Mouse (Mus musculus) kidney, adult 2 months (tissue): ENCODE data around the gene Dhx32. TPM values are rescaled to one million over a fixed set of nuclear protein-coding genes. Genes with fewer than 3 reads are reported as not detected.

ENCODE experiments used
- DNase-seq: peaks from one replicate; pipeline ENCODE4 v3.0.0; 2021
- H3K27ac ChIP-seq: fragments of 200-500 bp; 2 replicates; pipeline ENCODE4 v1.5.1; 2012; ENCODE audit warnings: low read depth, low read length, control low read depth, inconsistent platforms; ENCODE audit not compliant: insufficient read depth
- H3K27me3 ChIP-seq: fragments of 200-500 bp; replicated peaks from 2 replicates; pipeline ENCODE4 v1.6.1; 2012; ENCODE audit warnings: mild to moderate bottlenecking, moderate library complexity, low read length, inconsistent platforms; ENCODE audit not compliant: control insufficient read depth, insufficient read depth
- H3K36me3 ChIP-seq: fragments of 200-500 bp; 2 replicates; pipeline ENCODE4 v1.6.1; 2012; ENCODE audit warnings: mild to moderate bottlenecking, moderate library complexity, low read length, inconsistent platforms; ENCODE audit not compliant: control insufficient read depth, insufficient read depth
- H3K4me1 ChIP-seq: fragments of 200-500 bp; 2 replicates; pipeline ENCODE4 v1.6.1; 2011; ENCODE audit warnings: low read length; ENCODE audit not compliant: control insufficient read depth, insufficient read depth
- H3K4me3 ChIP-seq: fragments of 200-500 bp; 2 replicates; pipeline ENCODE4 v1.5.1; 2011; ENCODE audit warnings: mild to moderate bottlenecking, low read depth, low read length, control low read depth; ENCODE audit not compliant: insufficient read depth
- CTCF ChIP-seq: fragments of 200-500 bp; conservative IDR thresholded peaks from 2 replicates; pipeline ENCODE4 v1.5.1; 2011; ENCODE audit warnings: low read depth, mild to moderate bottlenecking, control low read depth, low read length, moderate library complexity, mixed read lengths; ENCODE audit not compliant: insufficient read depth, insufficient read length
- POLR2A ChIP-seq: fragments of 200-500 bp; IDR thresholded peaks from one replicate; pipeline ENCODE4 v1.6.1; 2011; ENCODE audit warnings: low read depth, low read length, control low read depth
- WGBS: fragments of 180-500 bp; shearing (Covaris S2); methylation state at CpG from one replicate; pipeline ENCODE4 v1.1.7; 2018; 5-methylcytosine and 5-hydroxymethylcytosine counted together
- polyA plus RNA-seq: library from polyadenylated mRNA; depleted of rRNA; stranded (reverse); fragments of >200 nt; gene quantifications from 2 replicates; pipeline ENCODE4 v1.2.3, GENCODE M21; 2012; rRNA removed

Gene Dhx32
- polyA plus RNA-seq, 1 experiment = 26.1 TPM

DNA sequence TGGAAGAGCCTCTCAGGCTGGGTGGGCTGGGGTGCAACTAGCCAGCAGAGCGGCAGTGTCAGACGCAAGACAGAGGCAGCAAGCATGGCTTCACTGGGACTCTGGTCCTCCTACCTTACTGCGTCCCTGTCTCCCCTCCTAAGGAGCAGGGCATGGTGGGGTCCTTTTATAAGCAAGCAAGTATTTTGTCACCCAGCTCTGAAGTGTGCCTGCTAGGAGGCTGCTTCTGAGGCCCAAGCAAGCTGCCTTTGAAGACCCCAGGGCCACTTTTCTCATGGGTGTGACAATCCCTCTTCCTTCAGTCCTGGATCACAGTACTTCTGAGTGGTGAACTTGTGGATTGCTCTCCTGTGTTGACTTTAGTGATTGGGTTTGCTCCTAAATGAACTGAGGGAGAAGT, 102.6 kb downstream of the Dhx32 start, which contains the start of gene Mmp21:
TSS of gene Mmp21 (minus strand) at position 101 of the 400 bp plus-strand sequence.
- WGBS = 88% methylated on average over 3 of the region's 3 CpGs
- Histone ChIP-seq H3K27me3 (no peaks in the 10 kb centered on the region), H3K4me1 (no peaks in the 10 kb centered on the region), H3K36me3 (no peaks in the 10 kb centered on the region), H3K27ac (no peak within 1 kb of the TSS), H3K4me3 (no peak within 1 kb of the TSS)
- TF ChIP-seq POLR2A (no peak), CTCF (no peak)
- no peak for DNase-seq

DNA sequence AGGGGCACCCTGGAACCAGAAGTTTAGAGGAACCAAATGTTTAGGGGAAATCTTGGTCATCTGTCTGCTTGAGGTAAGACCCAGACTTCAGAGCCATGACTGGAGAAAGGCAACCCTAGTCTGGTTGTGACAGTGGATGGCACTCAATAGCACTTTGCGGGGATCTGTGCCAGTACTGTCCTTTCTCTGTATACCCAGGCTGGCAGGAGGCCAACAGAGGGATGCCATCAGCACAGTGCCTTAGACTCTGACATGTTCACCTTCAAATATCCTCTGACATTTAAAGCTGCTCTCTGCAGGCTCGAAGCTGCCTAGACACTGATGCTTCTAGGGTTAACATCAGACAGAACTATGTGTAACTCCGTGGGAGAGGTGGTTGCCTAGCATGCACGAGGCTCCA, 103.1 kb downstream of the Dhx32 start:
- H3K27me3 ChIP-seq = no peaks in the 10 kb centered on the region
- DNase-seq = no peak
- no peaks in the 10 kb centered on the region for H3K36me3 ChIP-seq
- no peaks in the 10 kb centered on the region for H3K4me1 ChIP-seq
- TF ChIP-seq POLR2A (no peak), CTCF (no peak)
- H3K4me3 ChIP-seq = no peak overlapping the region
- 58% methylated on average over 4 of the region's 4 CpGs for WGBS
- H3K27ac ChIP-seq = no peak overlapping the region

DNA sequence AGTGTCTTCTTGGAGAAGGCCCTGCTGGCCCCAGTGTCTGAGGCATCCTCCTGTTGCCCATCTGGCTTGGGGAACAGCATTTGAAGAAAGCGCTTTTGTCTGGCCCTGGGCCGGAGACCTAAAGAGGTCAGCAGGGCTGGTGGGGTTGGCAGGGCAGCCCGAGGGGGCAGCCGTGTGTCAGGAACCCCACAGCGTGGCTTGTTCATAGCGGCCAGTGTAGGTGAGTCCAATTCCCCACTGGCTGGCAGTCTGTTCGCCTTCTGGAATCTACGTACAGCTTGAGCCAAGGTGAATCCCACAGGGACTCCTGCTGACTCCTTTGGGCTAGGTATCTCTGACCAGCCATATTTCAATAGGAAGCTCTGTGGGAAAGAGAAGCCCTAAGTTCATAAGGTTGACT, 103.8 kb downstream of the Dhx32 start:
- 94% methylated on average over 8 of the region's 8 CpGs for WGBS
- Histone ChIP-seq H3K4me1 (no peaks in the 10 kb centered on the region), H3K27ac (no peak overlapping the region), H3K27me3 (no peaks in the 10 kb centered on the region), H3K36me3 (no peaks in the 10 kb centered on the region), H3K4me3 (no peak overlapping the region)
- TF ChIP-seq POLR2A = no peak
- DNase-seq = no peak

DNA sequence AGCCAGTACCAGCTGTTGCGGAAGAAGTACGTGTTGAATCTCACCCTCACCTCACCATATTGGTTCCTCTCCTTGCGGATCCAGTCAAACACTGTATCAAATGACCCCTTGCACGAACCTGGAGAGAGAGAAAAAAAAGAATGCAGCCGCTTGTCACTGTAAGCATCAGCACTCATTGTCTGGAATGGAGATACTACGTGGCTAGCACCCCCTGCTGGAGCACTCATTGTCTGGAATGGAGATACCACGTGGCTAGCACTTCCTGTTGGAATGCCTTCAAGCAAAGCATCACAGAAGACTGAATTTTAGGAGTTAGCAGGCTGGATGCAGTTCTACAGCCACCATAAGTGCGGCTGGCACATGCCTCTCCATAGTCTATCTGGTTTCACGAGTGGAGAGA, 106.5 kb downstream of the Dhx32 start:
- TF ChIP-seq CTCF = peak; percentile 38
- no peak for TF ChIP-seq POLR2A
- H3K4me1 ChIP-seq = no peaks in the 10 kb centered on the region
- H3K27me3 ChIP-seq = no peaks in the 10 kb centered on the region
- H3K27ac ChIP-seq = no peak overlapping the region
- H3K36me3 ChIP-seq = peaks cover 2% of the 10 kb centered on the region
- 75% methylated on average over 9 of the region's 9 CpGs for WGBS
- no peak overlapping the region for H3K4me3 ChIP-seq
- DNase-seq = peak; percentile 10

Other genes starting within 250 kb of the Dhx32 start
- not detected in 2 replicates for gene Tex36, start 180.6 kb downstream of the Dhx32 start, polyA plus RNA-seq
- 9.0 and 12.4 TPM in 2 replicates for gene Edrf1, start 145.2 kb downstream of the Dhx32 start, polyA plus RNA-seq
- gene Mmp21, start 102.7 kb downstream of the Dhx32 start, polyA plus RNA-seq = not detected in 2 replicates
- gene Bccip, start 73.4 kb downstream of the Dhx32 start, polyA plus RNA-seq = 37.1 and 46.6 TPM in 2 replicates
- gene Uros, start 72.7 kb downstream of the Dhx32 start, polyA plus RNA-seq = 26.0 and 26.5 TPM in 2 replicates
- gene Fank1, start 5.9 kb downstream of the Dhx32 start, polyA plus RNA-seq = 0.08 and 0.09 TPM in 2 replicates